Mouse (Mus musculus) thymus, adult 2 months (tissue): ENCODE data around the gene Snx21.

ENCODE experiments used
- CTCF ChIP-seq: fragments of 200-500 bp; IDR thresholded peaks from 2 replicates; pipeline ENCODE4 v1.5.1; 2012; ENCODE audit warnings: mild to moderate bottlenecking, control low read depth, low read length, moderate library complexity, borderline replicate concordance; ENCODE audit not compliant: control insufficient read depth, poor library complexity, insufficient read depth; ENCODE audit errors: extremely low read depth
- POLR2A ChIP-seq: fragments of 200-500 bp; IDR thresholded peaks from 2 replicates; pipeline ENCODE4 v1.6.1; 2012; ENCODE audit warnings: mild to moderate bottlenecking, low read length, control low read depth, moderate library complexity; ENCODE audit not compliant: control insufficient read depth, poor library complexity, insufficient read depth; ENCODE audit errors: extremely low read depth

- TF ChIP-seq CTCF (no peak), POLR2A (no peak)
Observed at GRCm38 (mm10) chr2:164835164-164835563, 49.5 kb downstream of the Snx21 start.
